Mouse (Mus musculus) forebrain, embryonic 10.5 days (tissue): ENCODE results near the gene Dbh. TPM values are rescaled to one million over a fixed set of nuclear protein-coding genes. Genes with fewer than 3 reads are reported as not detected.

Experiments
- DNase-seq: peaks from one replicate; pipeline ENCODE4 v3.0.0-alpha.2; 2017; ENCODE audit warnings: low spot score; ENCODE audit errors: extremely low spot score
- H3K27ac ChIP-seq: fragments of 300-500 bp; sonication (generic); 2 replicates; pipeline ENCODE4 v1.5.1; 2016; ENCODE audit warnings: mild to moderate bottlenecking
- H3K27me3 ChIP-seq: fragments of 300-500 bp; sonication (generic); 2 replicates; pipeline ENCODE4 v1.6.1; 2016; ENCODE audit warnings: mild to moderate bottlenecking; ENCODE audit not compliant: poor library complexity, severe bottlenecking
- H3K36me3 ChIP-seq: fragments of 300-500 bp; sonication (generic); replicated peaks from 2 replicates; pipeline ENCODE4 v1.6.1; 2016; ENCODE audit warnings: mild to moderate bottlenecking, moderate library complexity
- H3K4me1 ChIP-seq: fragments of 300-500 bp; sonication (generic); 2 replicates; pipeline ENCODE4 v1.6.1; 2016
- H3K4me3 ChIP-seq: fragments of 300-500 bp; sonication (generic); 2 replicates; pipeline ENCODE4 v1.5.1; 2016; ENCODE audit warnings: mild to moderate bottlenecking, moderate library complexity
- H3K9me3 ChIP-seq: fragments of 300-500 bp; sonication (generic); 2 replicates; pipeline ENCODE4 v1.6.1; 2016; ENCODE audit warnings: mild to moderate bottlenecking, moderate library complexity
- WGBS: fragments of 180-500 bp; shearing (Covaris S2); methylation state at CpG from one replicate; pipeline ENCODE4 v1.1.7; 2016; 5-methylcytosine and 5-hydroxymethylcytosine counted together
- polyA plus RNA-seq: library from polyadenylated mRNA; unstranded; fragments of >200 nt; fragmentation: Nextera tagmentation; extraction: Ambion mirVana; gene quantifications from 2 replicates; pipeline ENCODE4 v1.2.1, GENCODE M21; 2016

The Dbh gene
- not detected in 2 replicates for polyA plus RNA-seq

DNA sequence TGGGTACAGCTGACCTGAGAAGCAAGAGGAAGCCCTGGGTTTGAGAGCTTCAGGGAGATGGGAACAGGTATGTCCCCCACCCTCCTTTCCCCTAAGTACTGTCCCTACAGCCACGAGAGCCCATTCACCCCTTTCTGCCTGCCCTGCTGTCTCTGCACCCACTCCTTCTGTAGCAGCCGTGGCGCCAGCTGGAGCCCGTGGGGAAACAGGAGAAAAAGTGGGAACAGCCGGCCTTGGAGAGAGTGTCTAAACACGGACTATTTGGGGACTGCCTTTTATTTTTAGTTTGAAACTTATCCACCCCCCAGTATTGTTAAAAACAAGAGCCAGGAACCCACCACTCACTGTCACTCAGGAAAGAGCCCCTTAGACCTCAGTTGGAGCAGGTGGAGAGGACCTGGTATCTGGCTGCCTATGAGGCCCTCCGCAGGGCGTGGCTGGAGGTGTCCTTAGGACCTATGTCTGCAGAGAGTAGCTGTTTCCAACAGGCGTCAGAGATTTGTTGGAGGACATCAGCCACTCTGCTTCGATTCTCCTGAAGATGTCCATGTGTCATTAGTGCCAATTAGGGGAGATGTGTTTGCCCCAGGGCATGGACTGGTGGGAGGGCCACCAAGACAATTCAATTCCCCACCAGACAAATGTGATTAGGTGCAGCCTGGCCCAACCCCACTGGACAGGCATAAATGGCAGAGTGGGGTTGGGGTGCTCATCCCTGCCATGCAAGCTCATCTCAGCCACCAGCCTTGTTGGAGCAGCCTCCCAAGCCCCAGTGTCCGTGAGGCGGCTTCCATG lies at the start of gene Dbh:
Dbh (plus strand) TSS at position 438 of the 795 bp plus-strand sequence.
- WGBS: 83% methylated on average over 12 of the region's 12 CpGs
- H3K27me3 ChIP-seq: peaks cover 6% of the 10 kb centered on the region; the same call in 1 of the 2 replicates
- no peak for DNase-seq
- no peak within 1 kb of the TSS for H3K4me3 ChIP-seq
- H3K36me3 ChIP-seq: no peaks in the 10 kb centered on the region
- no peaks in the 10 kb centered on the region for H3K9me3 ChIP-seq
- H3K27ac ChIP-seq: no peak within 1 kb of the TSS
- H3K4me1 ChIP-seq: peaks cover 21% of the 10 kb centered on the region

DNA sequence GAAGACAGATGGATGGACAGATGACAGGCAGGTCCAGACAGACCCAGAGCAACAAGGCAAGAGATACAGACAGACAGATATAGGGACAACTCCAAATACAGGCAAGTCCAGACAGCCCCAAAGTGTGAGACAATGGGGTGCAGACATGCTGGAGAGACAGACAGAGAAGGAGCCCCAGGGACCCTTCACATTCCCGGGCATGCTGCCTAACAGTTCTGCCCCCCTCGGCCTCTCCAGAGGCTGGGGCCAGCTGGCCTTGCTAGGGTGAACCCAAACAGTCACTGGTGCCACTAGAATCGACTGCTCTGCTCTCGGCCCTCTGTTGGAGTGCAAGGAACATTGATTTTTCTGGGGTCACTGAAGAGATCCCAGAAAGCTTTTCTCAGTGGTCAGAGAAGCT lies 46.6 kb upstream of the Dbh start:
- no peaks in the 10 kb centered on the region for H3K36me3 ChIP-seq
- no peaks in the 10 kb centered on the region for H3K27me3 ChIP-seq
- no peak overlapping the region for H3K4me3 ChIP-seq
- DNase-seq: no peak
- H3K27ac ChIP-seq: no peak overlapping the region
- peaks cover 27% of the 10 kb centered on the region for H3K4me1 ChIP-seq
- WGBS: 76% methylated on average over 4 of the region's 4 CpGs
- no peaks in the 10 kb centered on the region for H3K9me3 ChIP-seq

DNA sequence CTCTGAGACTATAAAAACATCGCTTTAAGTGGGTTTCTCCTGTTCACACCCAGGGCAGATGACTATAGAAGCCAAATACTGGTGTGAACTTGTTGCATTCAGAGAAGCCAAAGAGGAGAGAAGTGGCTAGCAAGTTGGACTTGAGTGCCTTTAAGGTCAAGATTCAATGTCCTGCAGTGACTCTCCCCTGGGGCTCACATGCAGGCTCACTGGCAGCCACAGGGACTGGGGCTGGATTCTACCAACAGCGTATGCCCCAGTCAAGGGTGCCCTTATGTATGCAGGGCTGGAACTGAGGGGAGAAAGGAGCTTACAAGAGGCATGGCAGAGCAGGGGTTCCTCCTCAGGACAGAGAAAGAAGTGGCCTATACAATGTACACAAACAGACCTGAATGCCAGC lies 45.3 kb upstream of the Dbh start:
- WGBS: 88% methylated on average over 2 of the region's 2 CpGs
- Histone ChIP-seq H3K9me3 (no peaks in the 10 kb centered on the region), H3K27ac (no peak overlapping the region), H3K36me3 (no peaks in the 10 kb centered on the region), H3K4me1 (peaks cover 27% of the 10 kb centered on the region), H3K4me3 (no peak overlapping the region), H3K27me3 (no peaks in the 10 kb centered on the region)
- DNase-seq: no peak

DNA sequence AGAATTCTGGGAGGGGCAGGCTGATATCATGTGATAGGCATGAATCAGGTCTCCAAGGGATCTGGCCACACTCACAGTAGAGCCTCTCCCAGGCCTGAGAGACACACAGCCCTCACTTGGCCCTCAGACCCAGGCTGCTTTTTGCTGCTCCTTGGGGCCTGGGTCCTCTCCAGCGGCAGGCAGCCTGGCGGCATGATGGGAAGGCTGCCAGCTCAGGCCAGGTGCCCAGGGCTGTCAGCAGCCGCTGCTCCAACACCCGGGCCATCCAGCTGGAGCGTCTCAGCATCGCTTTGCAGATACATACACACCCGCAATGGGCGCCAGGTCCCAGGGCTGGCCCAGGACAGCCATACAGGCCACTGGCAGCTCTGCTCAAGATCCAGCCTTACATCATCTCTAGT lies 44.8 kb upstream of the Dbh start:
- H3K27me3 ChIP-seq: no peaks in the 10 kb centered on the region
- no peak for DNase-seq
- no peak overlapping the region for H3K27ac ChIP-seq
- H3K36me3 ChIP-seq: no peaks in the 10 kb centered on the region
- H3K9me3 ChIP-seq: no peaks in the 10 kb centered on the region
- H3K4me1 ChIP-seq: peaks cover 27% of the 10 kb centered on the region
- no peak overlapping the region for H3K4me3 ChIP-seq
- WGBS: 95% methylated on average over 8 of the region's 8 CpGs

DNA sequence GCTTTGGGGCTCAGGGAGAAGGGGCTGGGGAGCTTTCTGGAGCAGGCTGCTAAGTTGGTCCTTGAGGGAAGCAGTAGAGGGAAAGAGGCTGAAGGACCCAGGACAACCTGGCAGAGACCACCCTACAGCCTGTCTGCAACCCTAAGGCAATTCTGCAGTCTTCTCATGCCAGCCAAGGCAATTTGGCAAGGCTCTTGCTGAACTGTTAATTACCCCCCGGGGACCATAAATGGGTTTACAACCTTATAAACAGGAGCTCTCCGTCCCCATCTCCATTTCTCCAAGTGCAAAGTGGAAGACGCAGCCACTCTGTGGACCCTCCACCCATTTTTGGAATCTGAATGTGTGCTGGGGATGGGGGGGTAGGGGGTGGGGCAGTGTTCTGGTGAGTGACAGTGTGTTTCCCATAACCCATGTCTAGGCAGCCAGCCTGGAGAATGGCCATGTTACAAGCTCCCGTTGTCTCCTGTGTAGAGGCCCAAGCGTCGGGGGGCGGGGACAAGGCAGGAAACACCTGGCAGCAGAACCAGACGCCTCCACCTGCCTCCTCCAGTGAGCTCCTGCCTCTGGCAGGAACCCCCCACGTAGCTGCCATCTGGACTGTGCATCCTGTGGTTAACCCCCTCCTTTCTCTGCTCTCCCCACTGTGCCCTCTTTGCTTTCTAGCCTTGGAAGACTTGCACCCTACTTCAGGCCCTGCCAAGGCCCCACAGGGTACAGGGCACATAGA lies 43.2 kb upstream of the Dbh start:
- WGBS: 43% methylated on average over 9 of the region's 9 CpGs
- Histone ChIP-seq H3K9me3 (no peaks in the 10 kb centered on the region), H3K4me1 (peaks cover 37% of the 10 kb centered on the region), H3K4me3 (no peak overlapping the region), H3K36me3 (no peaks in the 10 kb centered on the region), H3K27me3 (no peaks in the 10 kb centered on the region), H3K27ac (peak overlapping the region; percentile 64)
- no peak for DNase-seq

GRCm38 (mm10) chr2:27122578-27122977 lies 42.5 kb upstream of the Dbh start:
- Histone ChIP-seq H3K27me3 (peaks cover 6% of the 10 kb centered on the region; the same call in 1 of the 2 replicates), H3K4me1 (peaks cover 37% of the 10 kb centered on the region), H3K9me3 (no peaks in the 10 kb centered on the region), H3K4me3 (no peak overlapping the region), H3K36me3 (no peaks in the 10 kb centered on the region), H3K27ac (peak overlapping the region; percentile 64)
- WGBS: 51% methylated on average over 9 of the region's 9 CpGs
- peak; percentile 27 for DNase-seq

GRCm38 (mm10) chr2:27123121-27123520 lies 41.9 kb upstream of the Dbh start:
- Histone ChIP-seq H3K9me3 (no peaks in the 10 kb centered on the region), H3K4me3 (no peak overlapping the region), H3K27me3 (peaks cover 11% of the 10 kb centered on the region; the same call in 1 of the 2 replicates), H3K27ac (peak overlapping the region; percentile 64), H3K4me1 (peaks cover 37% of the 10 kb centered on the region), H3K36me3 (no peaks in the 10 kb centered on the region)
- WGBS: 87% methylated on average over 4 of the region's 4 CpGs
- no peak for DNase-seq

- WGBS: 40% methylated on average over 10 of the region's 10 CpGs
- Histone ChIP-seq H3K27ac (no peak overlapping the region), H3K4me3 (no peak overlapping the region)
Measured at GRCm38 (mm10) chr2:27125979-27126378, 39.1 kb upstream of the Dbh start.

GRCm38 (mm10) chr2:27126496-27126895 lies 38.5 kb upstream of the Dbh start:
- peaks cover 13% of the 10 kb centered on the region; the same call in 1 of the 2 replicates for H3K27me3 ChIP-seq
- H3K4me1 ChIP-seq: peaks cover 29% of the 10 kb centered on the region
- H3K9me3 ChIP-seq: no peaks in the 10 kb centered on the region
- no peaks in the 10 kb centered on the region for H3K36me3 ChIP-seq
- no peak overlapping the region for H3K4me3 ChIP-seq
- WGBS: 69% methylated on average over 4 of the region's 4 CpGs
- H3K27ac ChIP-seq: no peak overlapping the region
- no peak for DNase-seq

More at GRCm38 (mm10) chr2:27125979-27126378, 39.1 kb upstream of the Dbh start:
- H3K4me1 ChIP-seq: peaks cover 34% of the 10 kb centered on the region
- H3K27me3 ChIP-seq: peaks cover 13% of the 10 kb centered on the region; the same call in 1 of the 2 replicates
- no peaks in the 10 kb centered on the region for H3K9me3 ChIP-seq
- no peaks in the 10 kb centered on the region for H3K36me3 ChIP-seq
- peak; percentile 51 for DNase-seq

DNA sequence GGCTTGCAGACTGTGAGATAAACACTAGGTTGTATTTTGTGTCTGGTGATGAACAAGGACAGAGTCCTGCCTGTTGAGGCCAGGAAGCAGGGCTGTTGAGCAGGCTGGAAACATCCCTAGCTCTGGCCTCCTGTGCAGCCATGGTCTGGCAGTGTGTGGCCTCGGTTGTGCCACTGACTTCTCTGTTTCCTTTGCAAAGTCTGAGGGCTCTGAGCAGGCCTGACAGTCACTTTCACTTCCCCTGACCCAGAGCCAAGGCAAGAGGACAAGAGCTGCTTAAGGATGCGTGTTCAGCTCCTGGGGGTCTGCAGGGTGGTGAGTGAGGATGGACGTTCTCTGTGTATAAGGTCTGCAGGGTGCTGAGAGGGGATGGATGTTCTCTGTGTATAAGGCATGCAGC lies 36.0 kb upstream of the Dbh start:
- no peak for DNase-seq
- no peaks in the 10 kb centered on the region for H3K36me3 ChIP-seq
- peaks cover 13% of the 10 kb centered on the region; the same call in 1 of the 2 replicates for H3K27me3 ChIP-seq
- no peak overlapping the region for H3K27ac ChIP-seq
- H3K9me3 ChIP-seq: no peaks in the 10 kb centered on the region
- 83% methylated on average over 3 of the region's 3 CpGs for WGBS
- H3K4me1 ChIP-seq: peaks cover 10% of the 10 kb centered on the region
- H3K4me3 ChIP-seq: no peak overlapping the region

- Histone ChIP-seq H3K27ac (no peak overlapping the region), H3K4me1 (no peaks in the 10 kb centered on the region; the same call in 1 of the 2 replicates), H3K4me3 (no peak overlapping the region), H3K9me3 (no peaks in the 10 kb centered on the region), H3K27me3 (peaks cover 22% of the 10 kb centered on the region), H3K36me3 (no peaks in the 10 kb centered on the region)
- 89% methylated on average over 5 of the region's 5 CpGs for WGBS
- no peak for DNase-seq
Measured at GRCm38 (mm10) chr2:27135935-27136334, 29.1 kb upstream of the Dbh start.

DNA sequence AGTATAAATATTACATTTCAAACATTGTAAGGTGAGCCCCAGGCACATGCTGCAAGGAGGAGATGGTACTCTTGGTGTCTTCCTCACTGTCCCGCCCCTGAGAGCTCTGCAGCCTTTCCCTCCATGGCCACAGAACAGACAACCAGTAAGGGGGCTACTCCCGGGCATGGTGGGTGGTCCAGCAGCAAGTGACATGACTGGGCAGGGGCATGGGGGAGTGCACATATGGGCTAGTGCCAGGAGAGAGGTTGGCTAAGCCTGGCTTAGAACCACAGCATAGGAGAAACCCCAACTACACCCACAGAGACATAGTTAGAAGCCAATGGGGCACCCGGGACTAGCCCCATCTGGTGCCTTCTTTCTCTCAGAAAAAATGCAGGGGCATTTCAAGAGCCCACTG lies 28.7 kb upstream of the Dbh start:
- Histone ChIP-seq H3K27ac (no peak overlapping the region), H3K4me3 (no peak overlapping the region), H3K4me1 (no peaks in the 10 kb centered on the region; the same call in 1 of the 2 replicates), H3K9me3 (no peaks in the 10 kb centered on the region), H3K27me3 (peaks cover 26% of the 10 kb centered on the region), H3K36me3 (no peaks in the 10 kb centered on the region)
- 76% methylated on average over 3 of the region's 3 CpGs for whole genome bisulfite sequencing
- no peak for DNase-seq

GRCm38 (mm10) chr2:27136789-27137188 lies 28.2 kb upstream of the Dbh start:
- H3K27me3 ChIP-seq: peaks cover 31% of the 10 kb centered on the region
- peaks cover 3% of the 10 kb centered on the region for H3K4me1 ChIP-seq
- H3K9me3 ChIP-seq: no peaks in the 10 kb centered on the region
- WGBS: 67% methylated on average over 1 of the region's 1 CpGs
- no peak overlapping the region for H3K4me3 ChIP-seq
- H3K27ac ChIP-seq: no peak overlapping the region
- H3K36me3 ChIP-seq: no peaks in the 10 kb centered on the region
- DNase-seq: no peak
